Mouse (Mus musculus): ENCODE results near the gene Pik3ca.

DNA sequence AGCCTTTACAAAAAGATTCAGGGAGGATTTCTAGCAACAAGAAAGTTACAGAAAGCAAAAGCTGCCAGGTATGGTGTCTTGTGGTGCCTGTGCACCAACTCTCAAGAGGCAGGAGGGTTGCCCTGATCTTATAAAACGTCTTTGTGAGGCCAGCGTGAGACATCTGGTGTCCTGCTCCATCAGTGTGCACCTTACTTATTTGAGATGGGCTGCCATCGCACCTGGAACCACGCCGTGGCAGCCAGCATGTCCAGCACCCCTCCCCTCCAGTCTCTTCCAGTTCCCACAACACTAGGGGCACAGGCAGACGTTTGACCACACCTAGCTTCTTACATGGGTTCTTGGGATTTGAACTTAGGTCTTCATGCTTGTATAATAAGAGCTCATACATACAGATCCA, 90.7 kb downstream of the Pik3ca start:
- no peak for TF ChIP-seq CTCF (IDR thresholded peaks at IDR 0.05; ENCODE audit: borderline replicate concordance, insufficient read depth, low read length)
- no peak for TF ChIP-seq POLR2A (IDR thresholded peaks at IDR 0.05; ENCODE audit: low read depth, low read length)

All from embryonic fibroblast, embryonic 13.5 days (primary cell).